Mouse (Mus musculus) olfactory bulb, adult 2 months (tissue): ENCODE measurements around the gene Dmac2.

Experiments
- CTCF ChIP-seq: fragments of 200-500 bp; IDR thresholded peaks from 2 replicates; pipeline ENCODE4 v1.5.1; 2012; ENCODE audit warnings: low read depth, mild to moderate bottlenecking, low read length, moderate library complexity; ENCODE audit not compliant: insufficient read depth
- POLR2A ChIP-seq: fragments of 200-500 bp; IDR thresholded peaks from 2 replicates; pipeline ENCODE4 v1.6.1; 2012; ENCODE audit warnings: mild to moderate bottlenecking, low read depth, low read length, moderate library complexity; ENCODE audit not compliant: insufficient read depth

DNA sequence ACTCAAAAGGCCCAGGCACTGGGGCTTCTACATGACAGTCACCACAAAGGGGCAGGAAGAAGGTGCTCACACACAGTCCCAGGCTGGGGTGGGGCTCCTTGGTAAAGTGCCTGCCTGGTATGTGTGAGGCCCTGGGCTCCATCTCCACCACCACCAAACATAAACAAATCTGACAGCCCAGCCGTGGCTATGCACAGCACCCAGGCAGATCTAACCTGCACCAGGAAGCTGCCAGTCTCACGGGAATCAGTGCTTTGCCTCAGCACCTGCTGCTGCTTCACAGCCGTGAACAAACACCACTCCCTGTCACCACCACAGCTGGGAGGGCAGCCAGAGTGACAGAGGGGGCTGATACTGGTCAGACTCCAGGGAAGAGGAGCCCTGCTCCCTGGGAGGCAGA lies 17.2 kb downstream of the Dmac2 start:
- TF ChIP-seq CTCF (no peak), POLR2A (no peak)
